Mouse (Mus musculus): Measurements from ENCODE around the gene Fam180a. TPM values are rescaled to one million over a fixed set of nuclear protein-coding genes. Genes with fewer than 3 reads are reported as not detected.
"Not testable (repeated sequence)": the region's sequence is repeated elsewhere in the genome, so short reads cannot be mapped to it uniquely, and the experiment has no call there.

Gene Fam180a
- total RNA-seq (2021), result 1 to 10 TPM; 1.8 to 2.1 TPM
- long read RNA-seq, partial matches to known transcripts, result 0 of 1 reads
- long read RNA-seq, other reads (novel, unspliced or antisense), result 0 of 1 reads

DNA sequence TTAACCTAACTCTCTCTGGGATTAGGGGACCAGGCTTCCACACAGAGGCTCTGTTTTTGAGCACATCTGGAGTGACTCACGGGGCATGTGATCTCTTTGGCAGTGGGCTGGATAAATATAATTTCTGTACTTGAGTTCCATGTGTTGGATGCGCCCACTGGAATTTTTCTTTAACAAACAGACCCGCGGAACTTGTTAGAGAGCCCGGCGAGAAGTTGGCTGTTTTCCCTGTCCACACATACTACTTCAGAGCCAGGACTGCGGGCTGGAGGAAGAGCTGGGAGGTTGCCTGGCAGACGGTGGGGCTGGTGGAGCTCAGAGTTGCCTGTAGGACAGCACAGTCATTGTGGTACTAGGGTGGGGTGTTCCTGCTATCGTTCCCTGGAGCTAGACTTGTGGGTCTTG lies at the start of gene Fam180a:
TSS of gene Fam180a (minus strand) at position 31 of the 405 bp plus-strand sequence.
- DNase-seq (ENCODE audit: low spot score in 2 of 2), result peak; percentile 11 to 18

DNA sequence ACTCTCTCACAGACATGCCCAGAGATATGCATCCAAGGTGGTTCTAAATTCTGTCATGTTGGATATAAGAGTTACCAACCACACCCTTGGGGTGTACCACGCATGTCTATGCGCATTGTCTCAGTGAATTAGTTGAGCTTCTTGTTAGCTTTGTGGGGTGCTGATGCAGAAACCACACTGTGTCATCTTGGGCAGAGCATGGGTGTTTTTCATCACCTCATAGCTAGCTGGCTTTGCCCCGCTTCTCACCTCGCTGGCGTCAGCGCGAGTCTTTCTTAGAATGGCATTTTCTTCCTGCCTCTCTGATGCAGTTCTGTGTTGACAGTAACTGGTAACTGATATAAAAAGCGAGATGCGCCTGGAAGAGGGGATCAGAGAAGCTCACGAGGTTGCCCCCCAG lies 48.1 kb upstream of the Fam180a start:
- no peak for DNase-seq (ENCODE audit: low spot score in 2 of 2)

DNA sequence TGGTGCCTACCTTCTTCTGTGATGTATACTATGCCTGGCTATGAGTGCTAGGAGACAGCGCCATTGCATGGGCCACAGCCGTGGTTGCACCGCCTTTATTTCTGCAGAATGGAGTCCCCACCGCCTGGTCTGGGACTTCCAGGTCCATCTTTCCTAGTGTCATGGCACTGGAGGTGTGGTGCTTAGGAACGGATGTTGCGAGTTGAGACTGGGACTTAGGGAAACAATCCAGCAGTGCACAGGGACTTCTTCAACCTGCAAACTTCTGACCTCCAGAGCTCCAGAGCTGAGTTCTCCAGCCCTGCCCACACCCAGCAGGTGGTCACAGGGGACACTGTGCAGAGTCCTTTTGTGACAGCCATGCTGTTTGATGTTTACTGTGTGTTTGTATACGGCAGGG lies 44.4 kb upstream of the Fam180a start:
- DNase-seq (ENCODE audit: low spot score in 2 of 2), result no peak

DNA sequence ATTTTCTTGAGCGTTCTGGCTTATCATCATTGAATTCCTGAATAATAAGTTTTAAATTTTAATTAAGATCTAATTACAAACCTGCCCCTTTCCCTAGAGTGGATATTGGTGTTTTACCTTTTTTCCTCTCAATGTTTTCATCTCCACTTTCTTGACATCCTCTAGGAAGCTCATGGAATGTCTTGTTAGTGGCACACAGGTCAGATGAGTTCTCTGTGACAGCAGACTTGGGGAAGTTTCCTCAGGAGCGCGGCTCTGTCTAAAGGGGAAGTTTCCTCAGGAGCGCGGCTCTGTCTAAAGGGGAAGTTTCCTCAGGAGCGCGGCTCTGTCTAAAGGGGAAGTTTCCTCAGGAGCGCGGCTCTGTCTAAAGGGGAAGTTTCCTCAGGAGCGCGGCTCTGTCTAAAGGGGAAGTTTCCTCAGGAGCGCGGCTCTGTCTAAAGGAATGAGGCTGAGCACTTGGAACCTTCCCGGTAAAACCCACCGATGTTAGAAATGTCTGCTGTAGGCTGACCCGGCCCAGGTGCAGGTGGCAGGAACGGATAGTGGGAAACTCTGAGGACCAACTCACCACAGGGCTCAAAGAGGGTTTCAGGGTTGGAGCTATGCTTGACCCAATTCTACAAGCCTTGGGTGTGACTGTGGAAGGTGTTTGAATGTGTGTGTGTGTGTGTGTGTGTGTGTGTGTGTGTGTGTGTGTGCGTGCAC lies 43.8 kb upstream of the Fam180a start:
- not testable (repeated sequence) for DNase-seq (ENCODE audit: low spot score in 2 of 2)

DNA sequence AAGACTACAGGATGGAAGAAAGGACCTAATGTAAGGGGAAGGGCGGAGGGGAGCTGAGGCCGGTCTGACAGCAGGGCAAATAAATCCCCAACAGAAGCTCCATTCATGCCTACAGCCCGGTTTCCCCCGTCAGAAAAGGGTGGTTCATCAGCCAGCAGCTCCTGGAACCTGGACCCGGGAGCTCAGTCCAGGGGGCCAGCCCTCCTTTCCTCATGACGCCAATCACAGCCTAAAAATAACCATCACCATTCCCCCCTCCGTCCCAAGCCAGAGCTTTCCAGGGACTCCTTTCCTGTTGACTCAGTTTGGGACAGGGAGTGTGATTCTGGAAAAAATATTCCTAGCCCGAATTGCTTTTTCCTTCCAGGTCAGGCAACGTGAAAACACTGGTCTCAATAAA lies 36.7 kb upstream of the Fam180a start:
- DNase-seq (ENCODE audit: low spot score in 2 of 2), result no peak

DNA sequence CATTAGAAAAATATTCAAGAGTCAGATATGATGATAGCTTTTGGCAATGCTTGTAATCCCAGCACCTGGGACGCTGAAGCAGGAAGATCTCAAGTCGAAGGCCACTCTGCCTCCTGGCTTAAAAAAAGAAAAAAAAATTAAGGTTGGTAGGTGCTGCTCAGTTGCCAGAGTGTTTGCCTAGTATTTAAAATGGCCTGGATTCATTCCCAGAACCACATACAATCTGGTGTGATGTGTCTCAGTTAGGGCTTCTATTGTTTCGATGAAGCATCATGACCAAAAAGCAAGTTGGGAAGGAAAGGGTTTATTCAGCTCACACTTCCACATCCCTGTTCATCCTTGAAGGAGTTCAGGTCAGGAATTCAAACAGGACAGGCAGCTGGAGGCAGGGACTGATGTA lies 29.4 kb upstream of the Fam180a start:
- no peak for DNase-seq (ENCODE audit: low spot score in 2 of 2)

DNA sequence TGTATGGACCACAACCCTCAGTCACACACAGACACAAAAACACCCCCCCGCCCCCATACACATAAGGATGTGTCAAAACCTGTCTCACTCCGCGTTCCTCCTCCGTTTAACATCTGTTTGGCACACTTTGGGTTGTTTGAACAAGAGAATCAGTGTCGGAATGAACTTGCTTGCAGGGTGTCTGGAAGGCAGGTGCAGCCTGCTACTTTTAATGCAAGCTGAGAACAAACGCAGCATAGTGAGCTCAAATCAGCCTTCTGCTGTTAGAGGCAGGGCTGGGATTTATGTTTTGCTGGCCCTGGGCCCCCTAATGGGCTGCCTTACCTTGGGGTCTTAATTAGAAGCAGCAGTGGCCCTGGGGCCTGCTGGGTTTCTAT lies 28.7 kb upstream of the Fam180a start:
- DNase-seq (ENCODE audit: low spot score in 2 of 2), result peak in 1 of 2 experiments; percentile 29

DNA sequence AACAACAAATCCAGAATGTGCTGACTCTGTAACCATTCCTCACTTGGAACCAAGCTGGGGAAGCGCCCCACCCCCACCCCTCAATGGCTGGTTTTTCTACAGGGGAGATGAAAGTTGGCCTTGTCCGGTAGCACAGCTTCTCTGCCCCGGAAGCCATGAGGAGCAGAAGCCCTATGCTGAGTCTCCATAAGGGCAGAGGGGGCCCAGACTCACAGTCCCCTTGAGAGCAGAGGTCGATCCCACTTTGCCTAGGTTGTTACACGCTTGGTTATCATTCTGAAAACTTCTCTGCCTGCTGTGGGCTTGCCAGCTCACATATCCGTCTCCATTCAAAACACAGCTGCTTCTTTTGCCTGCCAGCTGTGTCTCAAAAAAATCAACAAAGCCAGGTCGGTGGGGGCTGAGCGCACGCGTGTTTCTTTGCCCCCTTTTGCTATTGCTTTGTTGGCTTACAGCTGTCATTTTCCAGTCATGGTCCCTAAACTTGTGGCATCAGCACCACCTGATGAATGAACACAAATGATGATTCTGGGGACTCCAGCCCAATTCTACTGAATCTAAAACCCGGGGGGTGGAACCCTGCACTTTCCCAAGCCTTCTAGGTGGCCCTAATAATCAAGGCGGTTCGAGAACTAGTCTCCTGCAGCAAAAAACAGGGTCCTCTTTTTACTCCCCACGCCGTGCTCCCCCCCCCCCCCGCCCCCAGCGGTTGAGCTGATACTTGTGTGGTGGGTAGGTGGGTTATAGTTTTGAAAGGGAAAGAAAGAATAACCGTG lies 28.1 kb upstream of the Fam180a start:
- no peak for DNase-seq (ENCODE audit: low spot score in 2 of 2)

DNA sequence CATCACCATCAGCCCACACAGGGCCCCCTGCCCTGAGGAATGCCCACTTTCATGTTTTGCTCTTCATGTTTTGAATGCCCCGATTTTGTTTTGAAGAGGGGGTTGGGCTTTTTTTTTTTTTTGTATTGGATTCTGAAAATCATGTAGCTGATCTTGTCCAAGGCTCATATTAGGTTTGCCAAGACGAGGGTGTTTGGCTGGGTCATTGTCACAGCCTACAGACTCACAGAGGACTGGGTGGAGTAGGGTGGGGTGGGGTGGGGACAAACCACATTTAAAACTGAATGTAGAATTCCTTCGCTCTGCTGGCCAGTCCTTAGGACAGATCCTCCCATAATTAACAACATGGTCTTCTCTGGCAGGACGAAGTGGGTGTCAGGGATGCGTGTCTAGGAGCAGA lies 27.5 kb upstream of the Fam180a start:
- no peak for DNase-seq (ENCODE audit: low spot score in 2 of 2)

DNA sequence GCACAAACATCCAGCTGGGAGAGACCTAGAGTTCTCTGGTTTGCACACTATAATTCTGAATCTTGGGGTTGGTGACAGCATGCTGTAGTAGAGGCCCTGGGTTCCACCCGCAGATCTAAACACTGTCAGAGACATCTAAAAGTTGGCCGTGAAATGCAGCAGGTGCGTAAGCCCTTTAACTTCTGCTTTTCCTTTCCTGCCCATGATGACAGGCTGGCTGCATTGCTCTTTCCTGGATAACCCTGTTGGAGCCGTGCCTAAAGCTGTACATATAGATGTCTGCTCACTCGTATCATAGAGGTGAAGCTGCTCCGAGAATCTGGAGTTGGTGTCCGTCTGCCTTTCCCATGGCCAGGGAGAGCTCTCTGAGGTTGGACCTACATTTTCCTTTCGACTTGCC lies 26.9 kb upstream of the Fam180a start:
- no peak for DNase-seq (ENCODE audit: low spot score in 2 of 2)

DNA sequence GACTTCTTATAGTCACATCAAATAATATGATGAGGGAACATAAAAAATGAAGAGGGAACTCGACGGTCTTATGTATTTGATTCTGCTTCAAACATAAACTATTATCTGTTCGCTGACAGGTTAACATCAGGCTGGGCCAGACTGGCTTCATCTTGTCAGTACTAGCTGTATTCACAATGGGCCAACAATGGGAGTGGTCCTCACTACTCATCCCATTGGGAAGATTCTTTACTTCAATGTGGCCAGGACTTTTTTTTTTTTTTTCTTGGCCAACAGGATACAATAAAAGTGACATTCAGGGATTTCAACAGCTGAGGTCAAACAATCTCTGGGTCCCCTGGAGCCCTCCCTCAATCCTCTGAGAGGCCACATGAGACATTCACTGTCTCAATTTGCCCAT lies 25.9 kb upstream of the Fam180a start:
- DNase-seq (ENCODE audit: low spot score in 2 of 2), result no peak

DNA sequence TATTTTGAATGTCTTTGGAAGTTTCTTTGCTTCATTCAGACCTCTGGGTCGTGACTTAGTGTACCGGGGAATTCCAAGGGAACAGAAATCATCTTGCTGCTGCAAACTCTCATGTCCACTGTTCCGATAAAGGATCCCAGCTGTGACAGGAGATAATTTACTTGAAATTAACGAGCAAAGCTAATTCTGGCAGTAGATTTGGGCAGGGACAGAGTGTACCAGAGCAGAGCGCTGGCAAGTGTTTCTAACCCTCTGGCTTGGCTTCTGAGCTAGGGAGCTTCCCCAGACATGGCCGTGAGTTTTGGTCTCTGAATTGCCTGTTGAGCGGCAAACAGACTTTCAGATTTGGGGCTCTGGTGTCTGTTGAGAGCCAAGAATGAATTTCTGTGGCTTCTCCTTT lies 23.8 kb upstream of the Fam180a start:
- peak in 1 of 2 experiments; percentile 22 for DNase-seq (ENCODE audit: low spot score in 2 of 2)

DNA sequence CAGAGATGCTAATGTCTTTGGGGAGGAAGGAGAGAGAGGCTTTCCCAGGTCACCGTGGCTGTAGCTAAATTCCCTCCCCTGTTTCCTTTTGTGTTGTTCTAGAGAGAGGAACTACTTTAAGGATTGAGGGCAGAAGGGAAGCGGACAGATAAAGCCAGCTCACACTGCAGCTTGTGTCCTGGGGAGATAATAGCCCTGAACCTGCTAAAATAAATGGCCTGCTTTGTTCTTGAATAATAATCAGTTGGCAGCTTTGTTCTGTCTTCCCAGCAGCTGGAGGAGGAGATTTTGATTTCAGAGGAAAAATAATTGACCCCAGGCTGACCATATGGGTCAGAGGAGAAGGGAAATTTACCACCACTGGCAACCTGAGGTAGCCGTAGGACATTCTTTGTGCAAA lies 12.7 kb upstream of the Fam180a start:
- DNase-seq (ENCODE audit: low spot score in 2 of 2), result no peak

DNA sequence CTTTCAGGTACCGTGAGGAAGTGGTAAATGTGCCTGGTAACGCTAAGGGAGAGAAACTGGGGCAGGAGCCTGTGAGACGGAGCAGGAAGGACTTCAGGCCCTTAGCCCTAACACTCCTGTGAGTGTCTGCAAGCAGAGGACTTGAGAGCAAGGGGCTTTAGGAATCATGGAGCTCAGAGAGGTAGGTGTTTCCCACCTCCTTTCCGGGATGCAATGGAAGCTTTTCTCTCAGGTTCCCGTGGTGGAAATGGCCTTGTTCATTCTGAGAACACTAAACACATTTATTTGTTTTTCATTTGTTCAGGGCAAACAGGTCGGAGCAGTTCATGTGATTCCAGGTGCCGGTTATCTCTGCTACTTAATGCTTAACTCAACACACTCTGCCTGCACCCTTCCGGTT lies 11.9 kb upstream of the Fam180a start:
- no peak for DNase-seq (ENCODE audit: low spot score in 2 of 2)

DNA sequence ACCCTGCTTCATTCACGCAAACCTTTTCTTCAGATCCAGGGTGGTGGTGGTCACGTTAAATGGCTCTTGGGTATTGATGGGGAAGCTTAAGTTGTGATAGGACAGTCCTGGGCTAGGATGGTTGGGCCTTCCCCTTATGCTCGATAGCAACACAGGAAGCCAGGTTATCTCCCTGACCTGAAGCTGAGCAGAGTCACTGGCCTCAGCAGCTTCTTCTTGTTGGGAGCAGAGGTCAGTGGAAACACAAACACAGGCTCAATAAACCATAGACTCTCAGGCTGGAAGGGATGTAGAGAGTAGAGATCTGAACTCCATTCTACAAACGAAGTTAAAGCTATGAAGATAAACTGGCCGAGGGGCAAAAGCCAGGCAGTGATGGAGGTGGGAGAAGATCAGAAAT lies 9.5 kb upstream of the Fam180a start:
- DNase-seq (ENCODE audit: low spot score in 2 of 2), result no peak

DNA sequence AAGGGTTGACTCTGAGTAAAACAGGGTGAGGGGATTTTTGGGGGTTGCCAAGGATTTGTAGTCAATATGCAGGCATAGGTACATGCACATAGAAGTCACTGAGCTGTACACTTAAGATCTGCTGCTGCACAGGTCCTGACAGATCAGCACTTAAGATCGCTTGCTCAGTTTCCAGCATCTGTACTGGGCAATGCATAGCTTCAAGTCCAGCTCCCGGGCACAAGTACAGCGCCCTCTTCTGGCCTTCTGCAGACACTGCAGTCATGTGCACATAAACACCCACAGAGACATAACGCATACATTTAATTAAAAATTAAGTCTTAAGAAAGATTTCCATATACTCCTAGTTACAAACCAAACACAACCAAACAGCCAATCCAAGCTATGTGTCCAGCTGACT lies 8.3 kb upstream of the Fam180a start:
- DNase-seq (ENCODE audit: low spot score in 2 of 2), result no peak

DNA sequence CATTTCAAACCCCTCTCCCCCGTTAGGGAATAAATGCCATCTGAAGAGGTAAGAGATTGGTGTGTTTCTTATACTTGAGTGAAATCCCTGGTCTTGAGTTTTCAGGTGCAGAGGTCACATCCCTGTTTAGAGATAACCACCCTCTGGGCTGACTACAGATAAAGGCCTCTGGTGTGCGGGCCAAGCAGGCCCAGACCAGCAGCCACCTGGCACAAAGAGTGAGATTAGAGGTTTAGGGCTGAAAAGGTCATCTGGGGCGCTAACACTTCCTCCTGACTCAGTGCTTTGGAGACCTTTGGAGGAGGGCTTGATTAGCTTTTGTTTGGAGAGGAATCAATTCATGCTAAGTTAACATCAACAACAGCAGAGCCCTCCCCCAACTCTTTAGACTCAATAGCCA lies 7.7 kb upstream of the Fam180a start:
- no peak for DNase-seq (ENCODE audit: low spot score in 2 of 2)

DNA sequence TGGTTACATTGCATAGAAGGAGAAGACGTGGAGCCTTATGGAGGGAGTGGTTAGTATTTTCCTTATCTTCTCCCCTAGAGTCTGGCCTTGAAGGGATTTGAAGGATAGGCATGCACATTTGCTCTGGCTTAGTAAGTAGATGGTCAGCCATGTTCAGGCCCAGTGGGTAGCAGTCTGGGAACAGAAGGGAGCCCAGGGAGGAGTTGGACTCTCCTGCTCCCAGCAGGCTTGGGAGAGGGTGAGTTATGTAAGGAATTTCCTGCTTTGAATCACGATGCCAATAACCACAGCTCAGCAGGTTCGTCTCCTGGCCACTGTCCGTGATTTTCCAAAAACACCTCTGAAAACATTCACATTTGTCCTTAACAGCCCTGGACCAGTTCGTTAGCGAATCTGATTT lies 4.9 kb upstream of the Fam180a start:
- no peak for DNase-seq (ENCODE audit: low spot score in 2 of 2)

DNA sequence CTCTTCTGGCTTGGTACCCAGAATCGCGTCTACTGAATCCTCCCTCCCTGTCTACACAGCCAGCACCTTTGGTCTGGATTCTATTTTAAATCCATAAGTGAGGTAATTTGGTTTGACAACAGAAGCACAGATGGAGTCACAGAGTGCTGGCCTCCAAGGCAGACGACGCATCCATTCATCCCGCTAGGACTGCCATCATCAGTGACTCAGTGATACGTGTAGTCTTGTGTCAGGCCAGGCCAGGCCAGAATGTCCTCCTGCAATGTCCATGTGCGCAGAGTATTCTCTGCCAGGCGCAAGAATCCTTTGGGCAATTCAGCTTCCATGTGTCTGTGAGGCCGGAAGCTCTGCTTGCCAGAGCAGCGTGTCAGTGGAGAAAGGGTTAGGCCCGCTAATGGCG lies 4.0 kb upstream of the Fam180a start:
- no peak for DNase-seq (ENCODE audit: low spot score in 2 of 2)

DNA sequence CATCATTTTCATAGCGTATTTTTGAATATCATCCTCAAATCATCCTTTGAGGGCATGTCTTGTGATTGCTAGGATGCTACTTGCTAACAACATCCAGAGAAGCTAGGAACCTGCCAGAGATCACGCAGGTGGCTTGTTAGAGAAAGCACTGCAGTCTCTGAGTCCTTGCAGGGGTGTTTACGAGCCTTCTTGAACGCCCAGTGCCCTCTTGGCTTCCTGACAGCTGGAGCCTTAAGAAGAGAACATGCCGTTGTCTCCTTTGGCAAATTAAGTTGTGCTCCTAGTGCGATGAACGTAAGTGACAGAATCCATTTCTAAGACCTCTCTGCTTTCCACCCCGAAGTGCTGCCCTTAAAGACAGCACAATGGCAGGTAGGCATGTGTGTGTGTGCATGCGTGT lies 1.6 kb downstream of the Fam180a start:
- no peak for DNase-seq (ENCODE audit: low spot score in 2 of 2)

DNA sequence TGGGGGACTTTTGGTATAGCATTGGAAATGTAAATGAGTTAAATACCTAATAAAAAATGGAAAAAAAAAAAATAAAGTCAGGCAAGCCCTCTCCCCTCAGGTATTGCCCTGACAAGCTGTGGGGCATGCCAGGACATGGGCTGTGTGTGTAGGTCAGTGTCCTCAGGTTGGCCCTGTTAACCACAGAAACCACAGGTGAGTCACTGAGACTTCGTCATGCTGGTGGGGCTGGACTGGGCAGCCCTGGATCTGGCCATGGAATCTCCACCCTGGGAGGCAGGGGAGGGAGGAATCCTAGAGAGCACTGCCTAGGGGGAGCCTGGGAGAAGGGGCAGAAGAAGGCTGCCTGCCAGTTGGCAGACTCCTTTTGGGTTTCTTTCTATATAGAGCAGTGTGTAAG lies 2.9 kb downstream of the Fam180a start:
- no peak for DNase-seq (ENCODE audit: low spot score in 2 of 2)

DNA sequence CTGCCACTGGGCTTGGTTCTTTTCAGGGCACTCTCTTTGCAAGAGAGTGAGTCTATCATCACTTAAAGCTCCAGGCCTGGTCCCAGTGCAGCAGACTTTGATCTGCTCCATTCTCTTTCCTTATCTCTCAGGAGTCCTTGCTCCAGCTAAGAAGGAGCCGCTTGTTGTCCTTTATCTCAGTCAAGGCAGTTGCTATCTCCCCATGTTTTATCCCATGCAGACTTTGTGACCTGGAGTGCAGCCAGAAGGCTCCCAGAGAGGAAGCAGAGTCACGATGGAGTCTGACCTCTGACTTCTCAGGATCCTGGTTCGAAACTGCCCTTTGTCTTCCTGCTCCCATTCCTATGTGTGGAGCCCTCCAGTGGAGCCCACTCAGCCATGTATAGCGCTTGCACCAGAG lies 4.8 kb downstream of the Fam180a start:
- no peak for DNase-seq (ENCODE audit: low spot score in 2 of 2)

DNA sequence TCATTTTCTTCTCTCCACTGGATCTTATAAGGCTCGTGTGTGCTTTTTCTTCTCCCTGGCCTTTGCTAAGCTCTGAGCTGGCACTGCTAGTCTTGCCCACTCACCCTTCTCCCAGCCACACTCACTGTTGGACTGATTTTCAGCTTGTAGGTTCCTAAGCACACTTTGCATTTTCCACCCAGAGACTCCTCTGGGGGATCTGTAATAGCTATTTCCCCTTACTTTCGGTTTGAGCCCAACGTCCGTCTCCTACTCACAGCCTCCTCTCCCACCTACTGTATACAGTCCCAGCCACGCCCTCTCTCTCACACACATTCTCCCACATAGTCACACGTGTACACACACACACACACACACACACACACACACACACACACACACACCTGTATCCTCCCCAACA lies 6.1 kb downstream of the Fam180a start:
- DNase-seq (ENCODE audit: low spot score in 2 of 2), result no peak
